Mouse (Mus musculus): ENCODE results near the gene Spata48.

Spata48 gene

DNA sequence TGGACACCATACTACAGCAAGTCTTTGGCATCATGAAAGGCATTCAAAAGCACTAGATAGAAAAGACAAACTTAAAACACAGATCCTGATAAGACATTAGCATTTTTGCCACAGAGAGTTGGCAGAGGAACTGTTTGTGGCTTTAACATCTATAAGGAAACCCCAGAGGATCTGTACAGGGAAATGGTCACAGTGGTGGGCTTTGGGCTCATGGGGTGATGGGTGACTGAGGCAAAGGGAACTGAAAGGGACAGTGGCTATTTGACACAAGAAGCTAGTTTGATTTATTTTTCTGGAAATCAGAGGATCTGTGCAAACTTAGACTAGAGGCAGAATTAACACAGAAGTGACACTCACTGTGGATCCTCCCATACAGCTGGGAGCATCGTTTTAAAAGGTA, 74.4 kb downstream of the Spata48 start:
- no peak for DNase-seq (ENCODE audit: low spot score)

DNA sequence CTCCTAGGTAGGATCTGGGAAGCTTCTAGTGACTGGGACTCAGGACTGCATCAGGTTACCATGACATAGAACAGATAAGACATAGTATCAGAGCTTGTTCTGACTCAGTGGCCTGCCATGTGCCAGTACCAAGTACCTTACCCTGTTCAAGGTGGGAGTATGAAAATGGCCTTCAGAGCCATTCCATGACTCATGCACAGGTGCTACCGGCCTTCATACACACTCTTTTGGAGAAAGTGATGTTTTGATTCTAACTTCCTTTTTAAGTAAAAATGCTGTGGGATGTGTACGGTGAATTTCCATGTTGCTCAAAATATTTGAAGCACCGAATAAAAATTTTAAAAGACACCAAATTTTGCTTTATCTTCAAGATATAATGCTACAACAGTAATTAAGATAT, 84.1 kb downstream of the Spata48 start:
- DNase-seq (ENCODE audit: low spot score) = no peak

DNA sequence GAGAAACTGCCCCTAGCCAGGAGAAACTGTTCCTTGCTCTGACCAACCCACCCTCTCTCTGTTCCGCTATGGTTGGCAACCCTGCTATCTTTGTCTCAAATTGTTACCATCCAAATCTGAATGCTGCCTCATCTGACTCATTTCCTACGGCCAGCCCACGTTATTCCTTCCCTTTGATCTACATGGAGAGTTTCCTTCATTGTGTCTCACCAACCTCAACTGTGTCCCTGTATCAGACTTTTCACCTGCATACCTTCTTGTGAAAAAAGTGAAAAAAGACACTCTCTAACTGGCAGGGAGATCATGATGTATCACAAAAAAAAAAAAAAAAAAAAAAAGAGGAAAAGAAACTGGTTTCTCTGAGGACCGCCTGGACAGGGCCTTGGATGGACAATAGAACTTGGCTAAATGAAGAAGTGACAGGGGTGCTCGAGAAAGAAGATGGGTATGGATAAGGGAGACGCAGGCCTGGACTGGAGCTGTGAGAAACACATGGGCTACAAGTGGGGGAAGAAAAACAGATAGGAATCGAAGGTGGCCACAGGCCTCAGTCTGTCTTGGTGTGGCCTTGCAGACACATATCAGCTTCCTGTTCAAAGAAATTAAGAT, 85.1 kb downstream of the Spata48 start:
- DNase-seq (ENCODE audit: low spot score) = no peak

DNA sequence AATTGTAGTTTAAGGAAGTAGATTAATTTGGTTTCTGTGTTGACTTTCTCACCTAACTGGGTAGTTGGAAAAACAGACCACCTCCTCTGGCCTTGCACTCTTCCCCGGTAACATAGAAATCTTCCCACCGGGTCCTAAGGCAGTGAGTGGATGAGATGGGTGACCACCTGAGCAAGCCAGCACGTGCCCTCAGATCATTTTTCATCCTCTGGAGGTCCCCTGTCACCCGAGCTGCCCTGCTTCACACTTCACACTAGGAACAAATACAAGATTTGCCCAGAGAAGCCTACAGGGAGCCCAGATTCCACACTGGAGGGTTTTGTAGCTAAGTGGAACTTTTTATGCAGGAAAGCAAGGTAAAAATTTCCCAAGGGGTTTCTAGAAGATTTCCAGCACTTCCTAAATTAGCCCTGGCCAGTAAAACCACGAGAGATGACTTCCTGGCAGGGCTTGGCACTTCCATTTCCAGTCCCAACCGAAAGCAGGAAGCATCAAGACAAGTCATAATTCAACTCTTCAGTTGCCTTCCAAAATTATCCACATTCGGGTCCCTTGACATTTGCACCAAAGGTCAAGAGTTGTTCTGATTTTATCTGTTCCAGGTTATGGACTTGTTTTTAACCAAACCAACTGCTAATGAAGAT, 85.8 kb downstream of the Spata48 start:
- DNase-seq (ENCODE audit: low spot score) = no peak

DNA sequence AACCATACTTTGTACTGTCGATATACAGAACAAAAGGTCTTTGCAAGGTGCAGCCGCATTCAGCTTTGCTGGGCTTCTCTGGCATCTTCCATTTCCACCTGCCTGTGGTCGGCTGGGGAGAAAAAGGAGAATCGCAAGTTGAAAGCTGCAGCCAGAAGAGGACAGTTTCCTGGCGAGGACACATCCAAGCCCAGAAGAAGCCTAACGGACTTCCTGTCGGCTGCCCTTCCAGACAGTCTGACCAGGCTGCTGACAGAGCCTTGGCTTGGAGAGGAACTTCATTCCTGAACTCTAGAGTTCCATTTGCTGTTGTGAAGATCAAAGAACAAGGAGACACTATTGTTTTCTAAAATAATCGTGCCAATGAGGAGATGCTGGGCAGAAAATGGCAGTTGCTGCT, 93.7 kb downstream of the Spata48 start:
- DNase-seq (ENCODE audit: low spot score) = no peak

DNA sequence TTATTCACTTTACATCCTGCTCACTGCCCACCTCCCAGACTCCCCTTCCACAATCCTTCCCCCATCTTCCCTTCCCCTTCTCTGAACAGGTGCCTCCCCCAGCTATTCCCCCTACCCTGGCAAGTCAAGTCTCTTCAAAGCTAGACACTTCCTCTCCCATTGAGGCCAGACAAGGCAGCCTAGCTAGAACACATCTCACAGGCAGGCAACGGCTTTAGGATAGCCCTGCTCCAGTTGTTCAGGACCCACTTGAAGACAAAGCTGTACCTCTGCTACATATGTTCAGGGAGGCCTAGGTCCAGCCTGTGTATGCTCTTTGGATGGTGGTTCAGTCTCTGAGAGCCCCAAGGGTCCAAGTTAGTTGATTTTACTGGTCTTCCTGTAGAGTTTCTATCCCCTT, 94.3 kb downstream of the Spata48 start:
- no peak for DNase-seq (ENCODE audit: low spot score)

DNA sequence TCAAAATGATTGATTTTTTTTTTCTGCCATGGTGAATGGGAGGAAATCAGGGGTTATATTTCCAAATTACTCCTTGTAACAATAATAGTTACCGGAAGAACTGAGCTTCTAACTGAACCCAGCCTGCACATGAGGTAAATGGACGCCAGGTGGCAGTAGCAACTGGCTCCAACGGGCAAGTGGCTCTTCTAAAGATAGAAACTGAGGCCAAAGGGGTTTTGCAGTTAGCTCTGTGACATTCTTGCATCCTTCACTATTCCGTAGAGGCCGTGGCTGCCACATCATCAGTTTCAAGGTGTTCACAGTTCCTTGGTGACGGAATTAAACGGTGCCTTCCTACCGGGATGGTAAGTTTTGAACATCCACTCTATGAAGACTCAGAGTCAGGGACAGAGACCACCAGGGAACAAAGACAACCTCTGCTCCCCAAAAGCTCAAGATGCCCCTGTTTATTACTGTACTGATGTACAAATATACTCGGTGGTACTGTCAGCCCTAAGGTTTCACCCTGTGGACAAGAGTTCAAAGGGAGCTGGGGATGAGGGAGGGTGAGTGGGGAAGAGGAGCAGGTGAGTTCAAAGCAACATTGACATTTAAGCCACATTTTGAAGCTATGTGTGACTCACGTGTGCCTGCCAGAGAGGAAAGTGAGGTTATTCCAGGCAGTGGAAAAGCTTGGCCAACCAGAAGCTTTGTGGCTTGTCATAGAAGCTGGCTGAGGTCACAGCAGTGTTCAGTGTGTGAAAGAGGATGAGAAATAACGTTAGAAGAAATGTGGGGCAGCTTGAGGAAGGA, 95.5 kb downstream of the Spata48 start:
- peak; percentile 10 for DNase-seq (ENCODE audit: low spot score)

DNA sequence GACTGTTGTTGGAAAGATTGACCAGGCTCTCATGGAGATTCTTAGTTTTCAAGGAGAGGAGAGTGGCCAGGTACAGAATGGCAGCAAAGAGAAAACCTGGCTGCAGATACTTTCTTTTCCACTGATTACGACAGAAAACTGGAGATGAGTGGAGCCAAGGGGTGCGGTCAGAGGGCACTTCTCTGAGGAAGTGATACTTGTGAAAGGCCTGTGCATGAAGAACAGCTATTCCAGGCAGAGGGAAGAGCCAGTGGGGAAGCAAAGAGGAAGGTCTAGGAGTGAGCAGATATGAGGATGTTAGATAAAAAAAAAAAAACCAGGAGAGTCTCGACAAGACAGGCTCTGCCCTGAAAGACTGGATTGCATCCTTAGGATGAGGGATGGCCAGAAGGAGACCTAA, 96.8 kb downstream of the Spata48 start:
- DNase-seq (ENCODE audit: low spot score) = no peak

DNA sequence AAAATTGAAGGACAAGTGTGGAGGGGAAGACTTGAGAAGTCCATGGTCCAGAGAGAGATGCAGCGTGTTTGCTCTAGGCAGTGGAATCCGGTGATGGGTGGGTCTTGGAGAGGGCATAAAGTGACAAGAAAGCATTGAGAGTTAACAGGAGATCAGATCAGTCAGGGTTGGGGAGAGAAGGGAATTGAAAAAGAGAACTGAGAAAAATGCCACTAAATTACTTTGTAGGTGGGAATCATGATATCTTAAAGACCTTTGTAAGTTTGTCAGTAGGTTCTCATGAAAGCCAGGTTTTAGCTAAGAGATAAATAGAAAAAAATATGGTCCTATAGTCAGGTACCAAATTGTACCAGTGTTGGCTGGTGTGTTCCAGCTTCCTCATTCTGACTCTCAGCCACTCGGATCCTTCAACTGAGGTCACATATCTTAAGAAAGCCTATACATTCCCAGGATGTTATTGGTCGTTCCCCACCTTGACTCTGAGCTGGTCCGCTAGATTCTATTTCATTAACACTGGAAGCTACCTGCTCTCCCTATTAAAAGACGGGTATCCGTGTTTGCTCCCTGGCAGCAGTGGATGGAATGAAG, 97.3 kb downstream of the Spata48 start:
- no peak for DNase-seq (ENCODE audit: low spot score)

DNA sequence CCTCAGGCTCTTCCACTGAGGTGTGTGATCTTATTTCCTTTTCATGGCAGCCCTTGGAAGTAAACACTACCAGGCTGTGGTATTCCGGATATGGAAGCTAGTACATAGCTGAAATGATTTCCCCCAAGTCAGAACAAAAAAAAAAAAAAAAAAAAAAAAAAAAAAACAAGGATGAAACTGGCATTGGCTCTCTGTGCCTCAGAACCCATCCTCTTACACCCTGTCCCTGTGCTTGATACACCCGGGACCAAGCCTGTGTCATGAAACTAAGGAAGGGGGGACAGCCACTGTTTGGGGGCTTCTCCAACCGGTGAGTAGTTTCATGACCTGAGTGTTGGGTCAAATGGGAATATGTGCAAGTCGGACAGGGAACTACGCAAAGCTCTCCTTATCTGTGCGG, 99.2 kb downstream of the Spata48 start:
- DNase-seq (ENCODE audit: low spot score) = no peak

DNA sequence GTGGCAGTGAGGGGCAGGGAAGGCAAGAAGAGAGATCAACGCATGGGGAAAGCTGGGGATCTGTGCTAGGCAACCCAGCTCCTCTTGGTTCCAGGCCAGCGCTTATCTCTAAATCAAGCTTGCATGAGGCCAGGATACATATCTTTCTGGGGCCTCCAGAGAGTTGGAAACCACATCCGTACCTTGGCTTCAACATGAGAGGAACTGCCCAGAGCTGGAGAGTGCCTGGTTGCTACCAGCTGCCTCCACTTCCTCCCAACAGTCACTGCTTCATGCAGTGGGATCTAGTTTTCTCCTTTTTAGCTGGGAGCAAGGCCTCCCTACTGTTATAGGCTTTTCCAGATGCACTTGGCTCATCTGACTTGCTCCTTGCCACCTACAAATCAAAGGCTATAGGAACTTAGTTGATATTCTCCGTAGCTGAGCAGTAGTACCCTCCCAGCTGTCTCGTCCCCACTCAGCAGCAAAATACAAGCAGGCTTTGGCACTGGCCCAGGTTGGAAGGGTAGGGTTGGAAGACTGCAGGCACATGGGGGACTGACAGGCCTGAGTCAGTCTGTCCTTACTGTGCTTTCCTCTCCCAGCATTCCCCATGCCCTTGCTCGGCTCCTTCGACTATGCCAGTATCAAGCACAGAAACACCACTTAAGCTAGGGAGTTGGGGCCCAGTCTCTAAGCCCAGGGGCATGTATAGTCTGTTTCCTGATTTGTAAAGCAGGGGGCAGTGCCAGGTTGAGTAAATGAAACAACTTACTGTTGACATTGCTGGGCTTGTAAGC, 102.6 kb downstream of the Spata48 start:
- DNase-seq (ENCODE audit: low spot score) = no peak
